8 mouse cellular contexts compared by ENCODE assay signal in the genomic region with DNA sequence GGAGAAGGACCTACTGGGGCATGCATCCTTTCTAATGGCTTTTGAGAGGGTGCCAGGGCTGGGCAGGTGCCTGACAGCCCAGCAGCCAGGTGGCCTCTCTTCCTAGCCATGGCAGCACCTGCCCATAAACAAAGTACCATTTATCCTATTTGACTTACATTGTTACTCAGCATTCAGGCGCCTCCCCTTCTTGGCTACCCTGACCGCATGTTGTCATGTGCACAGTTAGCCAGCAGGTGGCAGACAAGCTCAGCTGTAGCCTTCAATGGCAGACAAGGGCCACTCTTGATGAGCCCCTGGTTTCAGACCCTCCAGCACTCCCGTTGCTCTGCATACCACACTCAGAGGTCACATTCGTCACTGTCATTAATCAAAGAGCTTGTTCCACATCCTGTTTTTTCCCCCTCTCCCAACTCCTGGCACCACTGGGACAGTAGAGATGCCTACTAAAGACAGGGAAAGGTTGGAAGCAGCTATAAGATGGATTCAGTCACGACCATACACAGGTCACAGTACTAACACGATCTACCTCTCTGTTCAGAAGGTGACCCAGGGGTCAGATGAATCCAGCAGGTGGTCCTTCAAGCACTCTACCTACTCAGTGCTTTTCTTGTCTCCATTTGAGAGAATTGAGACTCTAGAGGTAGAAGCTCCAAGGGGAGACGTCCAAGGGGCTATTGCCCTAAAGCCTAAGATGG. TPM values are rescaled to one million over a fixed set of nuclear protein-coding genes. Genes with fewer than 3 reads are reported as not detected.
DNase-seq lines count a peak whose midpoint lies in the region; ATAC-seq and TF ChIP-seq lines count a peak whose summit lies in the region.

No protein-coding gene starts in this region.

- peaks cover 12% of the 10 kb centered on the region; the same call in 1 of the 2 replicates for H3K36me3 ChIP-seq in forebrain, postnatal 0 days (ENCODE audit: insufficient read depth)
- no peaks in the 10 kb centered on the region for H3K36me3 ChIP-seq in hindbrain, embryonic 16.5 days (ENCODE audit: control insufficient read depth, insufficient read depth, low read length)

- 25% methylated on average over 7 of the region's 7 CpGs for WGBS in cerebellum, adult 2 months
- WGBS in forebrain, postnatal 0 days = 32% methylated on average over 7 of the region's 7 CpGs
- WGBS in hindbrain, embryonic 16.5 days = 30% methylated on average over 7 of the region's 7 CpGs

- no peak overlapping the region for H3K4me3 ChIP-seq in cerebellum, adult 2 months (replicated peaks; ENCODE audit: insufficient read depth, low read depth, low read length)
- no peak overlapping the region for H3K4me3 ChIP-seq in forebrain, postnatal 0 days (ENCODE audit: low read depth, low read length)
- H3K4me3 ChIP-seq in hindbrain, embryonic 16.5 days (ENCODE audit: low read length) = no peak overlapping the region
- no peak overlapping the region for H3K4me3 ChIP-seq in left cerebral cortex, adult 2 months

- DNase-seq in MN1 (ENCODE audit: low spot score) = peak; percentile 81
- DNase-seq in cerebellum, adult 2 months = peak; percentile 83 to 92
- peak; percentile 91 for DNase-seq in forebrain, postnatal 0 days
- DNase-seq in left cerebral cortex, adult 2 months (ENCODE audit: extremely low spot score in 1 of 2, low spot score in 2 of 2) = peak; percentile 79 to 89
- DNase-seq in right cerebral cortex, adult 2 months (ENCODE audit: low spot score in 2 of 2) = peak; percentile 88 to 93
- peak; percentile 66 for DNase-seq in urinary bladder, adult 2 months (ENCODE audit: low spot score)

- H3K27ac ChIP-seq in cerebellum, adult 2 months (ENCODE audit: insufficient read depth, low read length) = no peak overlapping the region
- no peak overlapping the region for H3K27ac ChIP-seq in forebrain, postnatal 0 days (ENCODE audit: low read depth, low read length)
- no peak overlapping the region for H3K27ac ChIP-seq in hindbrain, embryonic 16.5 days (ENCODE audit: low read depth, low read length)
- H3K27ac ChIP-seq in left cerebral cortex, adult 2 months = peak overlapping the region; percentile 36; the same call in 1 of the 2 replicates

- intact Hi-C loops in left cerebral cortex, adult 2 months (cut with DNase I) = loop anchor here (1.0 kb wide), 3 partner anchors 44 to 161 kb away; no protein-coding TSS in a partner anchor

- no peak for TF ChIP-seq POLR2A in cerebellum, adult 2 months (IDR thresholded peaks at IDR 0.05; ENCODE audit: borderline replicate concordance, insufficient read depth, low read length)

- H3K4me2 ChIP-seq in forebrain, postnatal 0 days (ENCODE audit: low read depth) = no peak overlapping the region
- no peak overlapping the region for H3K4me2 ChIP-seq in hindbrain, embryonic 16.5 days (ENCODE audit: low read length)

- peak; percentile 99 for TF ChIP-seq CTCF in cerebellum, adult 2 months (IDR thresholded peaks at IDR 0.05; ENCODE audit: borderline replicate concordance, insufficient read depth, low read depth, low read length)
- TF ChIP-seq CTCF in forebrain, postnatal 0 days (IDR thresholded peaks at IDR 0.05; ENCODE audit: low read depth) = peak; percentile 97
- peak; percentile 94 for TF ChIP-seq CTCF in left cerebral cortex, adult 2 months (IDR thresholded peaks at IDR 0.05)

- no peaks in the 10 kb centered on the region for H3K9me3 ChIP-seq in forebrain, postnatal 0 days (ENCODE audit: low read length)
- no peaks in the 10 kb centered on the region for H3K9me3 ChIP-seq in hindbrain, embryonic 16.5 days (ENCODE audit: control insufficient read depth, low read length)

- no peak overlapping the region for H3K9ac ChIP-seq in forebrain, postnatal 0 days
- no peak overlapping the region for H3K9ac ChIP-seq in hindbrain, embryonic 16.5 days (ENCODE audit: low read depth, low read length)

- H3K4me1 ChIP-seq in cerebellum, adult 2 months (ENCODE audit: control insufficient read depth, insufficient read depth, low read length) = peaks cover 66% of the 10 kb centered on the region
- H3K4me1 ChIP-seq in forebrain, postnatal 0 days (ENCODE audit: insufficient read depth) = peaks cover 5% of the 10 kb centered on the region; the same call in 1 of the 2 replicates
- H3K4me1 ChIP-seq in hindbrain, embryonic 16.5 days (ENCODE audit: control insufficient read depth, insufficient read depth, low read depth, low read length) = peaks cover 7% of the 10 kb centered on the region

- ATAC-seq in forebrain, postnatal 0 days = peak; percentile 58
- peak; percentile 62 for ATAC-seq in hindbrain, embryonic 16.5 days
- ATAC-seq in megakaryocyte, adult 5-6 weeks (ENCODE audit: poor library complexity, severe bottlenecking) = peak; percentile 78

- H3K27me3 ChIP-seq in cerebellum, adult 2 months (ENCODE audit: control insufficient read depth, insufficient read depth, low read length) = no peaks in the 10 kb centered on the region
- no peaks in the 10 kb centered on the region for H3K27me3 ChIP-seq in forebrain, postnatal 0 days (ENCODE audit: insufficient read depth, low read length)
- H3K27me3 ChIP-seq in hindbrain, embryonic 16.5 days (replicated peaks; ENCODE audit: control insufficient read depth, insufficient read depth, low read length) = no peaks in the 10 kb centered on the region

RNA-seq across cellular contexts. Expression of a gene that starts 14.7 kb away (rescaled TPM):
- polyA plus RNA-seq in cerebellum, adult 2 months (2012; rRNA removed) = 81.6 and 83.9 TPM in 2 replicates
- 27.8 and 31.2 TPM in 2 replicates for total RNA-seq in forebrain, postnatal 0 days (2014; rRNA removed)
- 15.8 and 20.1 TPM in 2 replicates for polyA plus RNA-seq in forebrain, postnatal 0 days (2015; fragmentation: Nextera tagmentation; extraction: Ambion mirVana)
- 15.4 and 20.0 TPM in 2 replicates for polyA plus RNA-seq in hindbrain, embryonic 16.5 days (2015; fragmentation: Nextera tagmentation; extraction: Ambion mirVana)
- 100 to 1,000 TPM; 114 to 126 TPM for total RNA-seq in left cerebral cortex, adult 2 months (2021)
- total RNA-seq in megakaryocyte, adult 5-6 weeks (2015) = 3.5 and 3.6 TPM in 2 replicates
- 0.62 and 2.2 TPM in 2 replicates for total RNA-seq in megakaryocyte, adult 5-6 weeks (2017)
- 4.2 and 4.8 TPM in 2 replicates for polyA plus RNA-seq in urinary bladder, adult 2 months (2012; rRNA removed)

RNA-seq across cellular contexts. Expression of a gene that starts 34.0 kb away (rescaled TPM):
- 3.3 and 4.1 TPM in 2 replicates for polyA plus RNA-seq in cerebellum, adult 2 months (2012; rRNA removed)
- total RNA-seq in forebrain, postnatal 0 days (2014; rRNA removed) = not detected in 2 replicates
- 0.04 TPM in 1 of 2 replicates, not detected in the other for polyA plus RNA-seq in forebrain, postnatal 0 days (2015; fragmentation: Nextera tagmentation; extraction: Ambion mirVana)
- polyA plus RNA-seq in hindbrain, embryonic 16.5 days (2015; fragmentation: Nextera tagmentation; extraction: Ambion mirVana) = 0.05 and 0.06 TPM in 2 replicates
- 1 to 10 TPM in 1 of 2 experiments, under 1 TPM in 1; 0.16 to 1.2 TPM for total RNA-seq in left cerebral cortex, adult 2 months (2021)
- not detected in 2 replicates for total RNA-seq in megakaryocyte, adult 5-6 weeks (2015)
- total RNA-seq in megakaryocyte, adult 5-6 weeks (2017) = 0.12 TPM in 1 of 2 replicates, not detected in the other
- 112 and 118 TPM in 2 replicates for polyA plus RNA-seq in urinary bladder, adult 2 months (2012; rRNA removed)

Comparison
In these comparisons a context has a peak if more than half of its experiments do, and no peak if none do; other contexts are left out.
1. RNA of a gene that starts 34.0 kb away (polyA plus RNA-seq): 112 to 118 TPM in urinary bladder, adult 2 months; 3.3 to 4.1 TPM in cerebellum, adult 2 months, 0.05 to 0.06 TPM in hindbrain, embryonic 16.5 days and 0.04 TPM in forebrain, postnatal 0 days; every median in the first group is over 10 times any median in the second.
2. Peak in every context shown above with its lines, with median percentiles within 50 percentile points of each other: DNase-seq, CTCF ChIP-seq and ATAC-seq.